In the genomic region with DNA sequence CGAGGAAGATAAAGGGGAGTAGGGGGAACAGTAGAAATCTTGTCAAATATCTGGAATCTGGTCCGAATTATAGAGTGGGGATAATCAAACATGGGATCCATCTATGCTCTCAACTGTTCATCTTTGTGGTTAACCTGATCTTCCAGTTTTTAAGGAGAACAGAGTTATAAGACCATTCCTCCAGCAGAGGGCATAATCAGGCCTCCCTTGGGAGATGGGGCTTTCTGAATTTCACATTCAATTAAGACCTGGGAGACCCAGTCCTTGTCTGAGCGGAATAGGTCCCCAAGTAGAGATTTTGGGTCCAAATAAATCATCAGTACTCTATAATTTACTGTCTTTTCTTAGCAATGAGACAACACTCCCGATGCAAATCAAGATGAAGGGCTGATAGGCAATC, we compare ENCODE assay signal across 8 mouse cellular contexts.
DNase-seq lines count a peak whose midpoint lies in the region; ATAC-seq and TF ChIP-seq lines count a peak whose summit lies in the region.
"Had no signal": no experiment of that assay in that cellular context is flagged by ENCODE, and none has a peak within 500 bp of the region (broad histone marks: within the 10 kb centered on the region; RNA-seq: fewer than 3 reads in every experiment).

No protein-coding gene starts in this region.

- no peaks in the 10 kb centered on the region for H3K27me3 ChIP-seq in kidney, adult 2 months (replicated peaks; ENCODE audit: control insufficient read depth, insufficient read depth, low read length)
- no peaks in the 10 kb centered on the region for H3K27me3 ChIP-seq in kidney, embryonic 15.5 days
- H3K27me3 ChIP-seq in midbrain, embryonic 13.5 days: no peaks in the 10 kb centered on the region
- H3K27me3 ChIP-seq: heart, embryonic 15.5 days had no signal

- H3K4me1 ChIP-seq in kidney, adult 2 months (ENCODE audit: control insufficient read depth, insufficient read depth, low read length): no peaks in the 10 kb centered on the region
- no peaks in the 10 kb centered on the region for H3K4me1 ChIP-seq in kidney, embryonic 15.5 days
- H3K4me1 ChIP-seq in ES-E14 (ENCODE audit: control insufficient read depth in 2 of 2, insufficient read depth in 2 of 2, low read length in 2 of 2, poor library complexity in 1 of 2): no peaks in the 10 kb centered on the region
- no peaks in the 10 kb centered on the region for H3K4me1 ChIP-seq in midbrain, embryonic 13.5 days (replicated peaks)
- H3K4me1 ChIP-seq: heart, embryonic 15.5 days had no signal

- intact Hi-C loops in left cerebral cortex, adult 2 months (cut with DNase I): loop anchor here (1.0 to 10.0 kb wide), 4 partner anchors 234 to 1102 kb away; no protein-coding TSS in a partner anchor

- no peak overlapping the region for H3K4me3 ChIP-seq in kidney, adult 2 months (ENCODE audit: insufficient read depth, low read depth, low read length)
- no peak overlapping the region for H3K4me3 ChIP-seq in kidney, embryonic 15.5 days (replicated peaks)
- no peak overlapping the region for H3K4me3 ChIP-seq in ES-E14 (ENCODE audit: insufficient read depth in 1 of 2, low read depth in 1 of 2, low read length in 2 of 2, poor library complexity in 1 of 2, severe bottlenecking in 1 of 2)
- no peak overlapping the region for H3K4me3 ChIP-seq in left cerebral cortex, adult 2 months
- H3K4me3 ChIP-seq in midbrain, embryonic 13.5 days (replicated peaks): no peak overlapping the region
- H3K4me3 ChIP-seq: heart, embryonic 15.5 days had no signal

- H3K4me2 ChIP-seq in kidney, embryonic 15.5 days: no peak overlapping the region
- no peak overlapping the region for H3K4me2 ChIP-seq in midbrain, embryonic 13.5 days (replicated peaks)
- H3K4me2 ChIP-seq: heart, embryonic 15.5 days had no signal

- TF ChIP-seq POLR2A in kidney, adult 2 months (IDR thresholded peaks at IDR 0.05; ENCODE audit: low read depth, low read length): no peak

- TF ChIP-seq CTCF in kidney, adult 2 months (conservative IDR thresholded peaks at IDR 0.05; ENCODE audit: insufficient read depth, insufficient read length, low read depth, low read length): no peak
- TF ChIP-seq CTCF in left cerebral cortex, adult 2 months (IDR thresholded peaks at IDR 0.05): peak; percentile 76

- DNase-seq in kidney, adult 2 months: peak; percentile 14
- peak; percentile 26 for DNase-seq in ES-E14 (ENCODE audit: low read depth, low spot score)
- peak; percentile 64 for DNase-seq in brain, adult 2 months (ENCODE audit: low read depth, low spot score)
- peak; percentile 13 to 14 for DNase-seq in left cerebral cortex, adult 2 months (ENCODE audit: extremely low spot score in 1 of 2, low spot score in 2 of 2)

- no peaks in the 10 kb centered on the region for H3K36me3 ChIP-seq in kidney, adult 2 months (ENCODE audit: control insufficient read depth, insufficient read depth, low read length)
- H3K36me3 ChIP-seq in kidney, embryonic 15.5 days: no peaks in the 10 kb centered on the region
- no peaks in the 10 kb centered on the region for H3K36me3 ChIP-seq in ES-E14 (ENCODE audit: control insufficient read depth, insufficient read depth, low read length, poor library complexity, severe bottlenecking)
- no peaks in the 10 kb centered on the region for H3K36me3 ChIP-seq in midbrain, embryonic 13.5 days
- H3K36me3 ChIP-seq: heart, embryonic 15.5 days had no signal

- H3K27ac ChIP-seq in kidney, adult 2 months (ENCODE audit: insufficient read depth, low read depth, low read length): no peak overlapping the region
- no peak overlapping the region for H3K27ac ChIP-seq in kidney, embryonic 15.5 days
- H3K27ac ChIP-seq in ES-E14 (ENCODE audit: insufficient read depth, low read depth, low read length, poor library complexity, severe bottlenecking): no peak overlapping the region
- H3K27ac ChIP-seq in left cerebral cortex, adult 2 months: no peak overlapping the region
- no peak overlapping the region for H3K27ac ChIP-seq in midbrain, embryonic 13.5 days
- H3K27ac ChIP-seq: heart, embryonic 15.5 days had no signal

- no peaks in the 10 kb centered on the region for H3K9me3 ChIP-seq in kidney, embryonic 15.5 days (replicated peaks)
- no peaks in the 10 kb centered on the region for H3K9me3 ChIP-seq in ES-E14 (ENCODE audit: control insufficient read depth, insufficient read depth, low read depth, low read length)
- no peaks in the 10 kb centered on the region for H3K9me3 ChIP-seq in midbrain, embryonic 13.5 days
- H3K9me3 ChIP-seq: heart, embryonic 15.5 days had no signal

- ATAC-seq in kidney, embryonic 15.5 days (replicated peaks; ENCODE audit: low FRiP score): no peak
- ATAC-seq in inflammation-experienced regulatory T-cells, adult 6 months: no peak
- no peak for ATAC-seq in midbrain, embryonic 13.5 days

- H3K9ac ChIP-seq in kidney, embryonic 15.5 days: no peak overlapping the region
- no peak overlapping the region for H3K9ac ChIP-seq in ES-E14 (ENCODE audit: insufficient read depth, low read depth, low read length, poor library complexity, severe bottlenecking)
- H3K9ac ChIP-seq in midbrain, embryonic 13.5 days (replicated peaks): no peak overlapping the region
- H3K9ac ChIP-seq: heart, embryonic 15.5 days had no signal

- WGBS in kidney, adult 2 months: 57% methylated on average over 4 of the region's 4 CpGs
- 61% methylated on average over 4 of the region's 4 CpGs for WGBS in kidney, embryonic 15.5 days
- WGBS in midbrain, embryonic 13.5 days: 60% methylated on average over 4 of the region's 4 CpGs

- in situ Hi-C loops in ES-E14 (cut with MboI; ENCODE audit: low sequenced_read_pairs in 2 of 2, unreplicated experiment in 2 of 2): no loop called here

TF ChIP-seq in ES-E14, 5 proteins besides CTCF, POLR2A, EP300 and RAD21:
- TF ChIP-seq ZC3H11A (IDR thresholded peaks at IDR 0.05; ENCODE audit: borderline replicate concordance, low read depth, low read length) (no peak), HCFC1 (IDR thresholded peaks at IDR 0.05; ENCODE audit: borderline replicate concordance, insufficient read depth, low read length) (no peak), MAFK (IDR thresholded peaks at IDR 0.05; ENCODE audit: insufficient read depth, low read depth, low read length) (no peak), ZNF384 (IDR thresholded peaks at IDR 0.05; ENCODE audit: low read depth, low read length) (no peak), CHD2 (IDR thresholded peaks at IDR 0.05; ENCODE audit: low read depth, low read length) (no peak)
TF ChIP-seq in ES-E14: peak in this region for 0.

Comparison
In these comparisons a context has a peak if more than half of its experiments do, and no peak if none do; other contexts are left out.
1. DNase-seq: peak in every context shown above with its lines; median percentile 64 in brain, adult 2 months; 26 in ES-E14; 14 in kidney, adult 2 months; 14 in left cerebral cortex, adult 2 months.